Mouse (Mus musculus) MN1 (cell line): ENCODE measurements around the gene Rasgrp3.
"Not testable (repeated sequence)": the region's sequence is repeated elsewhere in the genome, so short reads cannot be mapped to it uniquely, and the experiment has no call there.

Source experiments
- DNase-seq: peaks from one replicate; pipeline ENCODE4 v3.0.0-alpha.2; 2016; ENCODE audit warnings: low spot score

The Rasgrp3 gene

DNA sequence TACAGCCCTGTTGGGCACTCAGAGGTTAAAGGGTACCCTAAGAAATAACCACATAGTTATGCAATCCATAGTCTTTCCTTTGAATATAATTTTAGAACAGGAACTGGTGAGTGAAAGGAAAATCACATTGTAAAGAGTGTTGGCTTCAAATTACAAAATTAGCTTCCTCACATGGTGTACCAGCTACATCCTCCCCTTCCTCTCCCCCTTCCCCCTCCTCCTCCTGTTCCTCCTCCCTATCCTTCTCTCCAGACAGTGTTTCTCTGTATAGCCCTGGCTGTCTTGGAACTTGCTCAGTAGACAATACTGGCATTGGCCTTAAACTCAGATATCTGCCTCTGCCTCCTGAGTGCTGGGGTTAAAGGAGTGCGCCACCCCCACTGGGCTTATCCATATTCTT is 26.1 kb downstream of the Rasgrp3 start:
- DNase-seq: no peak

- DNase-seq: not testable (repeated sequence)
Observed at GRCm38 (mm10) chr17:75463223-75463622, 27.5 kb downstream of the Rasgrp3 start.

- DNase-seq: no peak
Observed at GRCm38 (mm10) chr17:75463645-75464044, 27.9 kb downstream of the Rasgrp3 start.

DNA sequence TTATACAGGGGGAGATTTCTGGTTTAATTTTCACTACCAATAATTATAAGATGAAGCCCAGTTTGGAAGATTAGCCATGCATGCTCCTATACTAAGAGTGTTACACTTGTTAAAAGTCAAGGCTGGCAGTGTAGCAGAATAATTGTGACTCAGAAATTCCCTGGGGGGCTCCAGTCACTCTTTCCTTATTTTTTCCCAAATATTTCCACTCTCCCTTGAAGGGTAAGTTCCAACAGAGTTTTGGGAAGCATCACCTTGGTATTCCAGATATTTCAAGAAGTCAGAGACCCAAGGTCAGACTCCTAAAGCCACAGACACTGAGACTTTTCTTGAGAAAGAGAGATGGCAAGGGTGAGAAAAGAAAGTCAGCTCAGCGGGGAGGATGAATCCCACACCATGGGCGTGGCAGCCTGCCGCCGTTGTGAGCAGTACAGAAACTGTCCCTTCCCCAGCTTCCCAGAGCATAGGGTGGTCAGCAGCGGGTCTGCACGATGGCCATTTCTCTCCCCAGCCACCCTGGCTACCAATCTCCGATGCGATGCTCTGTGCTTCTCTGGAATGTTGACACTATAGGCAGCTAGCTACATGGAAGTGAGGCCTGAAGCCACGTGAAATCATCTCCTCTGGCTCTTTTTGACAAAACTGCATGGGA is 28.8 kb downstream of the Rasgrp3 start:
- no peak for DNase-seq

- DNase-seq: no peak
Observed at GRCm38 (mm10) chr17:75464983-75465634, 29.4 kb downstream of the Rasgrp3 start.

GRCm38 (mm10) chr17:75465635-75465997 is 29.9 kb downstream of the Rasgrp3 start:
- DNase-seq: no peak

GRCm38 (mm10) chr17:75466948-75467347 is 31.3 kb downstream of the Rasgrp3 start:
- DNase-seq: no peak

- DNase-seq: no peak
Observed at GRCm38 (mm10) chr17:75467526-75467925, 31.8 kb downstream of the Rasgrp3 start.

- DNase-seq: no peak
Observed at GRCm38 (mm10) chr17:75468479-75469114, 32.9 kb downstream of the Rasgrp3 start.

GRCm38 (mm10) chr17:75470325-75470724 is 34.6 kb downstream of the Rasgrp3 start:
- no peak for DNase-seq

GRCm38 (mm10) chr17:75470885-75471610 is 35.4 kb downstream of the Rasgrp3 start:
- DNase-seq: no peak

DNA sequence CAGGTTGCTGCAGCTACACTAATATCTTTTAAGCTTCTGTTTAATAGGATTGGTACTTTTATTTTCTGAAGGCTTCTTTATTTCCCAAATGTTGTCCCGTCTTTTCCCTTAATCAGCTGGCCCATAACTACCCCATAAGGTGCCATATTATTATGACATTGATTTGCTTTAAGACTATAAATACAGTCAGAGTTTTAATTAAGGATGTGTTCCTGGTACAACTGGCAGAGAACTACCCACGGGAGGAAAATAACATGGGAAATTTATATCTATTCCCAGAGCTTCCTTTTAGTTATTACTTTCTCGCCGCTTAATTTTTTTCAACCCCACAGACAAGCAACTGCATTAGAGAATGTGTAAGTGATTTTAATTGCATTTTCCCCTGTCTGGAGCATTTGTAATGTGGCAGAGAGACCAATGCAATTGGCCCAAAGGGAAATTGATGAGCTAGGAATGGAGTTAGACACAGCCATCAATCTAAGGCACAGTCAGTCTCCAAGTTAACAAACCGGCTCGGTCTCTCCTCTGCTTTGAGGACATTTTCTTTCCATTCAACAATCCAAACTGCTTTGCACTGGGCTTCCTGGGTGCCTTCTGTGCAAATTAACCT is 36.1 kb downstream of the Rasgrp3 start:
- no peak for DNase-seq

- DNase-seq: no peak
Observed at GRCm38 (mm10) chr17:75472379-75472778, 36.7 kb downstream of the Rasgrp3 start.

- DNase-seq: no peak
Observed at GRCm38 (mm10) chr17:75475985-75476384, 40.3 kb downstream of the Rasgrp3 start.

DNA sequence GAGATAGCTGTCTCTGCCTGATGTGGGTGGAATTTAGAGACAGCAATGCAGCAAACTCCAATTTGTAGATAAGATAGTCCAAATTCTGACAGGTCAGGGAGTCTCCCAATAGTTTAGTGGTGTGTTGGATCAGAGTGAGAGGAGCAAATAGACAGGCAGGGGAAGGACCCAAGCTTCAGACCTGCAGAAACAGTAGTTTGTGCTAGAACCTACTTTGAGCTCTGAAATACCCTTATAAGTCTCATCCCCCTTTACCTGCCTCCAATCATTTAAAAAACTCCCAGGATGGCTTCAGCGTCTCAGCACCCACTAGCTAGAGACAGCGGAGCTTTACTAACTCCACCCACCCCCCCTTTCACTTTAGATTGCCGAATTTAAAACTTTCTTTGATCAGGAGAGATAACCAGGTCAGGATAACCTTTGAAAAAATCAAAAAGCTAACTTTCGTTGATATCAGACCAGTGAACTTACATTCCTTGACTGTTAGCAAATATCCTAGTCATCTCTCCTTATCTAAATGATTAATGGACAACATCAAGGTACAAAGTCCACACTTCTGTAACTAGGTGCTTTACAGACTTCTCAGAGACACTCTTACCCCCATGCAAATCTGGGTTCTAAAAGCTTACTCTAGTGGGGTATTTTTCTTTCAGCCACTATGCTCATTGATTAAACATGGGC is 41.2 kb downstream of the Rasgrp3 start:
- DNase-seq: no peak

- DNase-seq: no peak
Observed at GRCm38 (mm10) chr17:75477655-75478054, 42.0 kb downstream of the Rasgrp3 start.

GRCm38 (mm10) chr17:75478836-75479235 is 43.1 kb downstream of the Rasgrp3 start:
- DNase-seq: no peak

DNA sequence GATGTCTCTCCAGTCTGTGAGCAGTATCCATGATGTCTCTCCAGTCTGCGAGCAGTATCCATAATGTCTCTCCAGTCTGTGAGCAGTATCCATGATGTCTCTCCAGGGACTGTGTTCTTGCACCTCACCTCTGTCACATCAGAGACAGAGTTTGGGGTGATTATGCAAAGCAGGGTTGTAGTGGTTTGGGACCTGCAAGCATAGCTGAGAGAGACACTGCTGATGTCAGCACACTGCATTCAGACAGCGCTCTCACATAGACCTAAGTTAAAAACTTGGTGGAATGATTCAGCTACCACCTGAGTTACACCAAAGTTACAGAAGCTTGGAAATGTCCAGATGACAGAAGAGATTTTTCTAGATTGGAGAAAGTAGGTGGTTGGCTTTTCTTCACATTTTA is 44.0 kb downstream of the Rasgrp3 start:
- DNase-seq: no peak

DNA sequence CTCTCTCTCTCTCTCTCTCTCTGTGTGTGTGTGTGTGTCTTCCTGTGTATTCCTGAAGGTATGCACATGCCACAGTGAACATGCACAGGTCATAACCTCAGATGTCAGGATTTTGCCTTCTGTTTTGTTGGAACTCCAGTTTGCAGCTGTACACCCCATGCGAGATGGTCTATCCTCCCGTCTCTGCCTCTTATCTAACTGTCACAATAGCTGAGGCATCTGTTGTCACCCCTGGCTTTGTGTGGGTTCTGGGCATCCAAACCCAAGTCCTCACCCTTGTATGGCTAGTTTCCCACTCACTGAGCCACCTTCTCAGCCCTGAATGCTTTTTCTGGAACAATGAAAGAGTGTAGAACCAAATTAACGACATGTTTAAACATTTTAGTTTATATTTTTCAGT is 44.7 kb downstream of the Rasgrp3 start:
- DNase-seq: no peak

DNA sequence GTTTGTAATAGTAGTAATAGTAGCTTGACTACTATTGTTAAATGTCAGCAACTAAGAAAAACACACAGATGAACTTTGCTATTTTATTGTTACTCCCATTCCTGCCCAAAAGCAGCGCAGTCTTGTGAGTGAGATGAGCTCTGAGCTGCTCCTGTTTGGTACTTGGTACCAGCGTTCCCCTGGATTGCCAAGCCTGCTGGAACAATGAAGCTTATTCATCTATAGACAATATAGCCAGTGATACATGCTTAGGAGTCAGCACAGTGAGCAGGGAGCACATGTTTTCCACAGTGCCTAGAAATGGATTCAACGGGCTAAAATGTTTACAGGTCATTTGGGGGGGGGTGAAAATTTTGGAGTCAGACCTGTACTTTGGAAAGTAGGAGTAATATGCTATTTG is 50.5 kb downstream of the Rasgrp3 start:
- no peak for DNase-seq

DNA sequence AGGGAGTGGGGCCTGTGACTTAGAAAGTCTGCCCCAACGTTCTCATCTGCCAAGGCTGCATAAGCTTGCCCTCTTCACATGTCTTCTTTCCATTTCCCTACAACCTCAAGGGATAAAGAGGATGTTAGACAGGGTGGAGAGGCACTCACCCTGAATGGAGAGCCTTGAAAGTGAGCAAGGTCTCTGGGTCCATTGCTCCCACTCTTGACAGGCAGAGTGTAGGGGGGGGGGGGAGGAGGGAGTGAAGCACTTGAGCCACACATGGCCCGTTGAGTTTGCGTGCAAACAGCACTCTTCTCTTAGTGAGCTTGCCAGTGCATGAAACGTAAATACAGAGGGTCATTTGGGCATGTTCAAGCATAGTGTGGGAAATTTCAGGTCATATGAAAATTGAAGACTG is 59.5 kb downstream of the Rasgrp3 start:
- DNase-seq: no peak

GRCm38 (mm10) chr17:75498241-75498651 is 62.5 kb downstream of the Rasgrp3 start:
- DNase-seq: no peak
